Mouse (Mus musculus) liver, adult (tissue): ENCODE data around the gene Klhl32.

Source experiments
- GATA4 ChIP-seq: IDR thresholded peaks from 2 replicates; pipeline ENCODE4 v1.6.1; 2014; ENCODE audit warnings: mild to moderate bottlenecking, low read length; ENCODE audit not compliant: insufficient replicate concordance

The Klhl32 gene

DNA sequence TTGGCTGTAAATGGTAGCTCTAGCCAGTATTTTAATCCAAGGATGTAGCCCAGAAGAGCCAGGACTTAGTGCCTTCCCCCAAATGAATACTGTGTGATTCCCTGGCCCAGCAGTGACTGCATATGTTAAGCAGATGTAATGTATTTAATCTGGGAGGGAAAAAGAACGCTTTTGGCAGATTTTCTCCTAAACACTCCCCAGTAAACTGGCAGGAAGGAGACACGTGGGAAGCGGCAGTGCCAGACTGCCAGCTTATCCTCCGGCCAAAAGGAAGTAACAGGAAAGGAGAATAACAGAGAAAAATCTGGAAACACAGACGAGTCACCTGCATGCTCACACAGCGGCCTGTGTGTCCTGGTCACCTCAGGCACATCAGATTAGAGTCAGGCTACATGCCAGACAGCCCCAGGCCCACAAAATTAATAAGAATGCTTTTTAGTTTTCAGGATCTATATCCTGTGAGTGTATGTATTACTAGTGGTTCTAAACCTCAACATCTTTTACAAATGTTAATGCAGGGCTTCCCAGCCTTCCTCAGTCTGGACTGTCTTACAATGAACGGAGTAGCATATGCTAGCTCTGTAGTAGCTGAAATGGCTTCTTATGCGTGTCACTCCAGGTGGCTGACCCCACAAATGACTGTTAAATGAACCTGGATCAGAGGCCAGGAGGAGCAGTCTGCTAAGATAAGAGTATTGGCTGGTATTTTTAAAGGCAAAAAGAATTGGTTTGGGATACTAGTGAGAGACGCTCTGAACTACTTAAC, 229.3 kb downstream of the Klhl32 start:
- TF ChIP-seq GATA4, result no peak

DNA sequence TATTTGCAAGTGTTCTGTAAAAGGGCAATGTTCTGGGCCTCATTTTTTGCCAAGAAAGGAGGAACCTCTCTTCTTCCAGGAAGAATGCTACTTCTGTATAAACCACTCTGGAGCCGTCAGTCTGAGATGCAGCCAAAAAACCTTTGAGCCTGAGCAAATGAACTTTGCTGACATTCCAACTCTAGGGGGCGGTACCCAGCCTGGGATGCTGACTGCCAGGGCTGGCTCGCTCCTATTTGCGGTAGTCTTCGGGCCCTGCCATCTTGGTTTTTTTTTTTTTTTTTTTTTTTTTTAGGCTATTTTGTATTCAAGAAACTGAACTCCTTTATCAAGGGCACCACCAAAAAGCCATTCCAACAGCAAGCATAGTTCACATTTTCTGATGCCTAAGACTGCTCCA, 230.5 kb downstream of the Klhl32 start:
- TF ChIP-seq GATA4, result no peak

DNA sequence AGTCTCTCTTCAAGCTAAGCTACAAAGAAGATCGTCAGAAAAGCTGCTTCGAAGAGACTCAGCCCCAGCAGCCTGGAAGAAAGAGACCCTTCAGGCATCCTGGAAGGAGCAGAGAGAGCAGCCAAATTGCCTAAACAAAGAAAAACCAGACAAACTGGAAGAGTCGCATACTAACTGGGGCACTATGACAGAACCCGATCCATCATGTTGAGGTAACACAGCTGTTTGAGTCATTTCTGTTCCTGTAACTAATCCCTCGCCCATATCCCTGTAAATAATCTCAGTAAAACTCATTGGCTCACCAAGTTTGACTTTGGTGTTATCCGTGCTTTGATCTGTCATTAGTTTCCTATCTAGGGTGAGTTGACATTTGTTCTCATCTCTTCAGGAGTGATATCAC, 230.9 kb downstream of the Klhl32 start:
- no peak for TF ChIP-seq GATA4

DNA sequence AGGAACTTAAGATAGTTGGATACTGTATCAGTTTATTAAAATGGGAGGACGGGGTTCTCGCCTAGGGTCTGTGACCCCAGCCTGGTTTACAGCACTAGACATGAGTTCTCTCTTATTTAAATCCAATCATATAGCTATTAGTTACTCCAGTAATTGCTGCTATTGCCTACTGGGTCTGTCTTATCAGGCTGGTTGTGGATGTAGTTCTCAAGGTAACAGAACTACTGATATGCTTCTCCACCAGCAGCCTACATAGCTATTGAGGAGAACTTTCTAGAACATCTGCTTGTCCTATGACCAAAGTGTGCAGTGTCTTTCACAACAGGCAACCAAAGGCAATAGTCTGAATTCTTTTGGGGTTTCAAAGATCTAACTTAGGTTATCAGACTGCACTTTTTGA, 241.4 kb downstream of the Klhl32 start:
- TF ChIP-seq GATA4, result no peak

DNA sequence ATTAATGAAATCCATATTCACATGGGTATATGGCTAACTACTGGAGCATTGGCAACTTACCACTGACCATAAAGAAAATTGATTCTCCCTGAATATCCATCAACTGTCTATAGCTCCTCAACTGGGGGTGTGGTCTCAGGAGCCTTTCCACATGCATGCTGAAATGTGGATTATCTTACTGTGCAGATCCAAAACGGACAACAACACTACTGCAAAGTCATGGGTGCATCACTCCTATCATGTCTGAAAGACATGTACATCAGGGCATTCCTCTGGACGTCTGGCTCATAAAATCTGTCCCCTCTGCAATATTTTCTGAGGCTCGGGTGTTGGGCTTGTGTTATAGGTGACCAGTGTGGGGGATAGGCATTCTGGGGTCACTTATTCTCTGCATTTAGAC, 241.8 kb downstream of the Klhl32 start:
- no peak for TF ChIP-seq GATA4

DNA sequence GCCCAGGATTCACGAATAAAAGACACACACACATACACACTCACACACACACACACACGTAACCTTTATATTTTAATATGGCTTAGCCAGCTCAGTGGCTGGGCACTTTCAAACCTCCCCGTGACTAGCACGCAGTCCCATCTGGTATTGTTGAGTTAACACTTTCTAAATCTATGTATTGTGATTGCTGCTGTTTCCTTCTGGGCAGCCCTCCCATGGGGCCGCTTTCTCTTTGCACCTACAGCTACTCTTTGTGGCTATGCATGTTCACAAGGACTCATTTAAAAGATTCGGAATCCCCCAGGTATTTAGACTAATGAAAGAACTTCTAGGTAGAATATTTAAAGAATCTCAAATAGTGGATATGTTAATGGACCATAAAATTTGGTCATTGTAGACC, 249.2 kb downstream of the Klhl32 start:
- no peak for TF ChIP-seq GATA4

DNA sequence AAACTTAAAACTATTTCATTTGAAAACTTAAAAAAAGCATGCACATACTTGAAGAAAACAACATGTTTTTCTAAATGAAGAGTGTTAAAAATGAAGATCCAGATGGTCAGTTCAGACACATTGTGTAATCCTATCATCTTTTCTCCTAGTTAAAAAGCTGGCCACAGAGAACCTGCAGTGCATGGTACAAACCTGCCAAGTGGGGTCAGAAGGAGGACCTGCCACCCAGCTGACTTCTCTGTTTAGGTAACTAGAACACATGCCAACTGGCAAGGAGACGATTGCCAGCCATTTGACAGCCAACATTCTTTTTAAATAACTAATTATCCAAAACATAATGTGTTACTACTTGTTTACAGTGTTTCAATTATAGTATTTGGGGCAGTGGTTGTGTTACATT, 252.3 kb downstream of the Klhl32 start:
- no peak for TF ChIP-seq GATA4

DNA sequence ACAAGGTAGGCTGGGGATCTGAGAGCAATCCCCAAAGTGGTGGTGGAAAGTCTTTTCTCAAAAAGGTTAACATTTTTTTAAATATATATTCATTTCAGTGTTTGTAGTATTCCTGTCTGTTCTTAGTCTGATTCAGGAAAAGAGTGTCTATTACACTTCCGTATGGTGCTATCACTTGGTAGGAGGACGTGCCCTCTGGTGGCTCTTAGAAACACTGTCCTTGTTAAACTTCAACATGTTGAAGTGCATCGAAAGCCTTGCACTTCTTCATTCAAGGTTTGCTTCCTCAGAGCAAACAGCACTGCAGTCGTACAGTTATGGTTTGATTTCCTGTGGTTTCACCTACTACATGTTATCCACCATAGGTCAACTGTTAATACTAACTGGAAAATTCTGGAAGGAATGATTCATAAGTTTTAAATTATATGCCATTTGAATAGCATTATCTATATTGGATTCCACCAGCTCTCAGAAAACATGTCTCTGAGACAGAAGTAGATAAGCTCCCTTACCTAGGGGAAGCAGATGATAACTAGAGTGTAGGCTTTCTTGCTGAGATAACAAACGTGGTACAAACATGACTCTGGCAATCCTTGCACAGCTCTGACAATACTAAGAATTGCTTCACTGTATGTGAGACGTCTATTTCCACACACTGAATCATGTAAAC, 253.8 kb downstream of the Klhl32 start:
- no peak for TF ChIP-seq GATA4

DNA sequence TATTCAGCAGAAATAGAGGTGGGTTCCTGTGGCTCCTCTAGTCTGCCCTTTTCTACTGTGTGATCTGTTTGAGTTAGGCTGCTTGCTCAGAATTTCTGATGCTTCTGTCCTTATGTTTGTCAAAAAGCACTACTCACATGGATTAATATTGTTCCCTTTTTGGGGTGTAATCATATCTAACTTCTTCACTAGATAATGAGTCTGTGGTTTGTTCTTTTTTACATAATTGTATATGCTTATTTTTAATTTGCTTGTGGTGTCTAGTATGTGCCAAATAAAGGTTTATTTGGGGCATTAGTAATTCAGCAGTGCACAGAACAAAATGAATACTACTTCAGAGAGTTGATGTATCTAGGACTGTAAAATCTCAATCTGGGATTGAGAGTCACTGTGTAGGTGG, 256.1 kb downstream of the Klhl32 start:
- TF ChIP-seq GATA4, result no peak

DNA sequence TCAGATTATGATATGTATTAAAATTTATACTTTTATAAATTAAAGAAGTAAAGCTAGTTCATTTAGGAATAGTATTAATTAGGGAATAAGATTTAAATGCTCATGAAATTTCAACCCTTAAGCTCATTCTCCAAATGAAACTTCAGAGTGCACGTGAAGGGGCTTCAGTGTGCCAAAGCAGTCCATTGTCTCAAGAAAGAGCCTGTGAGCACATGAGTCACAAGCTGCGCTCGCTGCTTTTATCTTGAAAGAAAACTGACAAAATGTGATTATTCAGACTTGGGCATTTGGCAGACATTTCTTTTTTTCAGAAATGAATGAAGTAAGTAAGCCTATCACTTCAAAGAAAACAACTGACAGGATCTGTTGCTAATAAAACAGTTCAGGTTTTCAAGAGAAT, 266.9 kb downstream of the Klhl32 start:
- TF ChIP-seq GATA4, result no peak

DNA sequence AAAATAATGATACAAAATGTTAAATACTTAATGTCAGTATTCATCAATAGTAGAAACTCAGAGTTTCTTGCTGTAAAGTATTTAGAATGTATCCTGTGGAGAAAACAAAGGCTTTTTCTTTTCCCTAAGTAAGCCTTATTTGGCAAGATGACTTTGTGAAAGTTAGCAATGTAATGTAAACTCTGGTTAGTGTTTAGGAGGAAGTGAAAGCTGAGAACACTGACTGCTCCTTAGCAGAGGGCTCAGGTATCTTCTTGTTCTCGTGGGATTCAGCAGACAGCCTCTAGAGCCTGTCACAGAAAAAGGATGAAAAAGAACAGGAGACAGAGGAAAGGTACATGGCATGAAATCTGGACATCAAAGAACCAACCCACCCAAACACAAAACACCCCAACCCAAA, 268.6 kb downstream of the Klhl32 start:
- no peak for TF ChIP-seq GATA4

DNA sequence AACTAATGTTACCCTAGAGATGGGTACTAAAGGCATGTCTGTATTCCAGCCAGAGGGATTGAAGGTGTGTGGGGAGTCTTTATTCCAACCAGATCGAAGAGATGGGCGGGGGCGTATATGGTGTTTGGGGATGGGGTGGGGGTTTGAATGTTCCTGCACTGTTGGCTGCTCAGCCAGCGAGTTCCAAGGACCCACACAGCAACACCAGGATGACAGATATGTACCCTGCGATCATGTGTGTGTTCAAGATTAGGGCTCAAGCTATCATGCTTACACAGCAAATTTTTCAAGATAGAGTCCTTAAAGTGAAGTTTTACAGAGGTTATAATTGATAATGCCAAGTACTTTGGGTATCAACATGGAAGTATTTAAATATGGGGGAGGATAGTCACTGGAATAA, 273.3 kb downstream of the Klhl32 start:
- TF ChIP-seq GATA4, result no peak

DNA sequence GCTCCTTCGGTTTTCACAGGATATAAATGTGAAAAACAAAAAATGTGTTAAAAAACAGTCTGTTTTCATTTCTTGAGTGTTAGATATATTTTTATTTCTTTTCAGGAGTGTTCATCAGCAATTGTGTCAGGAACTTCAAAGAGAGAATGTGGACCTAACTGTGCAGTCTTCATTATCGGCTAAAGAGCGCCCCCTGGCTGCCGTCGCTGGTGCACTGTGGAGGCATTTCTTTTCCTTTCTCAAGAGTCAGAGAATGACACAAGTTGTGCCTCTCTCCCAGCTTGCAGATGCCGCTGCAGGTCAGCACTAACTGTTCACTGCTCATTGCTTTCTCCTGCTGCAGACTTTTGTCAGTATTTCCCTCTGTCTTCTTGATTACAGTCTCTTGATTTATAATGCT, 276.6 kb downstream of the Klhl32 start:
- no peak for TF ChIP-seq GATA4

DNA sequence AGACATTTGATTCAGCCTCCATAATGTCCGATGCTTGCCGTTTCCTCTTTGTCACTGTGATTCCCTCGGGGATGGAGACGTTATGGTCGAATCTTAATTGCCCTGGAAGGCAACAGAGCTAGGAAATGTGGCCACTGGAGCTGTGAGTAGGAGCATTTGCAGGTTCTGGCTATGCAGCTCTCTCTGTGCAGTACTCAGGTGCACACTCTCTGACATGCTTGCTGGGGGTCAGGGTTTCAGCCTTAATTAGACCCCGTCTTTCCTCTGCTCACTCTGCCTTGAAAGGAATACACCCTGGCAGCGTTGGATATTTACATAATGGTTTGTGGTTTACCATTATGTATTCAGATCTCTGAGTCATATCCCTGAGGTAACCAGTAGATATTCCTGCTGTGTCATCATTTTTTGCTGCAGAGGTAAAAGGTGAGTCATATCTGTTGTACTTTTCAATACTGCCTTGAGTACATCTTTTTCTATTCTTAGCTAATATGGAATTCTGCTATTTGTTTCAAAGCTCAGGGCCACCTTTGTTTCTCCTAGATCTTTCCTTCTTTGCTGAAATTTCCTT, 281.9 kb downstream of the Klhl32 start:
- TF ChIP-seq GATA4, result no peak

DNA sequence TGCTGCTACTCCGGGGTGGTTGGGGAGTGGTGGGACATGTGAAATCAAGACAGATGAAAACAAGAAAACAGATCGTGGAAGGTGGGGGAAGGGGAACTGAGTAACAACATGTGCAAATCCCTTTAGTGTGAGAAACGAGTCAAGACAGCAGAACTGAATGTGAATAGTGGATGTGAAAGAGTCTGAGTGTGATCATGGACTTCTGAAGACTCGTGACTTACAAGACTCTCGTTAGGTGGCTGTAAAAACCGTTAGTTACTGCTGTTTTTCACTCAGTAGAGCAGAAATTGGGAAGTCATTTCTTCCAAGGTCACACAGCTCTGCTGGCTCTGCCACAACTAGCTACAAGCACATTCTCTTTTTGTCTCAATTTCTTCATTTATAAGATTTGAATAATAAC, 282.9 kb downstream of the Klhl32 start:
- no peak for TF ChIP-seq GATA4
